Mouse (Mus musculus) left cerebral cortex, postnatal 36 days (tissue): ENCODE results near the gene Sval2. TPM values are rescaled to one million over a fixed set of nuclear protein-coding genes. Genes with fewer than 3 reads are reported as not detected.

ENCODE experiments used
- DNase-seq, 2 experiments: peaks; one replicate each; pipeline ENCODE4 v3.0.0; 2021 to 2022; ENCODE audit warnings: low spot score in 2 of 2, mixed read lengths in 1 of 2
- intact Hi-C: fragments of 180-260 bp; cut with DNase I; formaldehyde crosslinking; loops from one replicate; pipeline ENCODE4 v1.15.1; 2025
- total RNA-seq, 2 experiments: library from RNA; stranded (reverse); gene quantifications; 2 replicates each; pipeline ENCODE4 v1.2.3; 2021

The Sval2 gene
- total RNA-seq, result not detected

- no peak for DNase-seq
- intact Hi-C loops, result no loop called here
These were observed at the start of gene Sval2 for GRCm38 (mm10) chr6:41852689-41853088. Gene Sval2 (plus strand): TSS chr6:41852989.

GRCm38 (mm10) chr6:41824086-41824485, 28.7 kb upstream of the Sval2 start:
- intact Hi-C loops, result no loop called here
- DNase-seq, result no peak

- intact Hi-C loops, result no loop called here
- no peak for DNase-seq
These were observed 23.3 kb upstream of the Sval2 start for GRCm38 (mm10) chr6:41829516-41829915.

GRCm38 (mm10) chr6:41847235-41847634, 5.6 kb upstream of the Sval2 start, which contains the start of gene Pip:
Gene Pip (plus strand): TSS chr6:41847535.
- no peak for DNase-seq
- intact Hi-C loops, result no loop called here

- intact Hi-C loops, result no loop called here
- DNase-seq, result no peak
These were observed 11.2 kb downstream of the Sval2 start for GRCm38 (mm10) chr6:41864038-41864437.

- no peak for DNase-seq
- intact Hi-C loops, result no loop called here
These were observed 58.8 kb downstream of the Sval2 start for GRCm38 (mm10) chr6:41911625-41912024.

Other genes starting within 250 kb of the Sval2 start
- gene Ephb6, start 247.5 kb upstream of the Sval2 start, total RNA-seq, result 100 to 1,000 TPM; 106 to 156 TPM
- gene Trpv6, start 216.6 kb upstream of the Sval2 start, total RNA-seq, result 1 to 10 TPM; 1.9 to 3.2 TPM
- gene Trpv5, start 172.2 kb upstream of the Sval2 start, total RNA-seq, result not detected
- gene Llcfc1, start 168.6 kb upstream of the Sval2 start, total RNA-seq, result not detected
- not detected for gene Kel, start 148.7 kb upstream of the Sval2 start, total RNA-seq
- not detected for gene Olfr459, start 77.8 kb upstream of the Sval2 start, total RNA-seq
- gene Pip, start 5.5 kb upstream of the Sval2 start, total RNA-seq, result not detected
- gene Sval1, start 98.6 kb downstream of the Sval2 start, total RNA-seq, result not detected
- gene Sval3, start 115.2 kb downstream of the Sval2 start, total RNA-seq, result not detected
- not detected for gene Sva, start 185.4 kb downstream of the Sval2 start, total RNA-seq